In the genomic region with DNA sequence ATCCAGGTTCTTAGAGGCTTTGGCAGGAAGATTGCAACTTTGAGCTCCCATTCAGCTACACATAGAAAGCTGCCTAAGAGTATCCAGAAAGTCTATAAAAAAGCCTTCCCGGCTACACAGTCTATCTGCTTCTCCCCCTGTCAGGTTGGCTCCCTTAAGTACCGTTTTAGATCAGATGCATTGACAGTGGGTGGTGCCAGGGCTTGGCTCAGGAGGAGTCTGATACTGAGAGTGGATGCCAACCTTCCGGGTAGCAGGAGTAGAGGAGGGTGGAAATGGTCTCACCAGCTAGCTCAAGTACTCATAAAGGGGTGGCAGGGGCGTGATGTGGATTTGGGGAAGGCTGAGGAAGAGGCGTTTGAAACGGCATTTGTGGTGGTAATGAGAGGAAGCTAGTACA, we compare ENCODE assay signal across 23 mouse cellular contexts. TPM values are rescaled to one million over a fixed set of nuclear protein-coding genes. Genes with fewer than 3 reads are reported as not detected.
DNase-seq lines count a peak whose midpoint lies in the region; ATAC-seq lines count a peak whose summit lies in the region.
"Had no signal": no experiment of that assay in that cellular context is flagged by ENCODE, and none has a peak within 500 bp of the region (broad histone marks: within the 10 kb centered on the region; RNA-seq: fewer than 3 reads in every experiment).

No protein-coding gene starts in this region.

- no peak overlapping the region for H3K4me3 ChIP-seq in forebrain, embryonic 11.5 days (ENCODE audit: low read depth, low read length)
- H3K4me3 ChIP-seq in forebrain, embryonic 12.5 days (replicated peaks), result no peak overlapping the region
- no peak overlapping the region for H3K4me3 ChIP-seq in forebrain, embryonic 16.5 days (replicated peaks; ENCODE audit: low read length)
- H3K4me3 ChIP-seq: embryonic facial prominence, embryonic 13.5 days; heart, embryonic 15.5 days; hindbrain, embryonic 13.5 days had no signal

- WGBS in forebrain, embryonic 11.5 days, result 81% methylated on average over 6 of the region's 6 CpGs
- 85% methylated on average over 6 of the region's 6 CpGs for WGBS in forebrain, embryonic 12.5 days
- 62% methylated on average over 6 of the region's 6 CpGs for WGBS in forebrain, embryonic 16.5 days

- peak; percentile 39 for DNase-seq in cerebellum, adult 9-11 months
- no peak for DNase-seq in cerebellum, postnatal 4 days (ENCODE audit: low spot score in 2 of 2)
- peak; percentile 44 for DNase-seq in forebrain, embryonic 11.5 days (ENCODE audit: low spot score)
- DNase-seq in brain, adult 2 months (ENCODE audit: low read depth, low spot score), result peak; percentile 57
- no peak for DNase-seq in kidney, postnatal 14 days
- no peak for DNase-seq in c-Kit-positive CD71-positive TER-119-positive erythroid progenitor cells, embryonic 14.5 days (ENCODE audit: low spot score)
- DNase-seq: adrenal gland, adult 8-10 months; adrenal gland, postnatal 36 days; B cell, adult 2 months; gastrocnemius, postnatal 36 days; heart, adult 18-20 months; heart, postnatal 14 days; kidney, adult 11 months; kidney, adult 9 months had no signal

- H3K9ac ChIP-seq in forebrain, embryonic 11.5 days (ENCODE audit: low read length), result no peak overlapping the region
- no peak overlapping the region for H3K9ac ChIP-seq in forebrain, embryonic 12.5 days
- H3K9ac ChIP-seq in forebrain, embryonic 16.5 days (replicated peaks; ENCODE audit: low read depth, low read length), result no peak overlapping the region
- H3K9ac ChIP-seq: embryonic facial prominence, embryonic 13.5 days; heart, embryonic 15.5 days; hindbrain, embryonic 13.5 days had no signal

- H3K27me3 ChIP-seq in forebrain, embryonic 11.5 days (ENCODE audit: control insufficient read depth, insufficient read depth, low read length), result peaks cover 14% of the 10 kb centered on the region; the same call in 1 of the 2 replicates
- H3K27me3 ChIP-seq in forebrain, embryonic 12.5 days, result peaks cover 26% of the 10 kb centered on the region
- peaks cover 9% of the 10 kb centered on the region for H3K27me3 ChIP-seq in forebrain, embryonic 16.5 days (replicated peaks; ENCODE audit: control insufficient read depth, insufficient read depth, low read length)

- ATAC-seq in forebrain, embryonic 11.5 days (replicated peaks; ENCODE audit: low FRiP score), result no peak
- ATAC-seq in forebrain, embryonic 12.5 days (ENCODE audit: low FRiP score), result no peak
- peak; percentile 32 for ATAC-seq in forebrain, embryonic 16.5 days
- ATAC-seq: CD4-positive, CD25-positive, alpha-beta regulatory T cell, adult 4 months; hindbrain, postnatal 0 days had no signal

- H3K9me3 ChIP-seq in forebrain, embryonic 11.5 days (ENCODE audit: control insufficient read depth, low read length), result no peaks in the 10 kb centered on the region
- no peaks in the 10 kb centered on the region for H3K9me3 ChIP-seq in forebrain, embryonic 12.5 days
- no peaks in the 10 kb centered on the region for H3K9me3 ChIP-seq in forebrain, embryonic 16.5 days (ENCODE audit: control insufficient read depth, low read length)
- H3K9me3 ChIP-seq: embryonic facial prominence, embryonic 13.5 days; G1E; heart, embryonic 15.5 days; hindbrain, embryonic 13.5 days had no signal

- H3K4me1 ChIP-seq in forebrain, embryonic 11.5 days (replicated peaks; ENCODE audit: control insufficient read depth, insufficient read depth, low read length), result no peaks in the 10 kb centered on the region
- H3K4me1 ChIP-seq in forebrain, embryonic 12.5 days, result 0 out of 2 replicates have a peak, but pooled peaks cover 10% of the 10 kb centered on the region
- H3K4me1 ChIP-seq in forebrain, embryonic 16.5 days (replicated peaks; ENCODE audit: control insufficient read depth, insufficient read depth, low read length), result 0 out of 2 replicates have a peak, but pooled peaks cover 4% of the 10 kb centered on the region

- H3K36me3 ChIP-seq in forebrain, embryonic 11.5 days (ENCODE audit: control insufficient read depth, insufficient read depth, low read length), result no peaks in the 10 kb centered on the region
- H3K36me3 ChIP-seq in forebrain, embryonic 12.5 days (replicated peaks), result peaks cover 9% of the 10 kb centered on the region; the same call in 1 of the 2 replicates
- no peaks in the 10 kb centered on the region for H3K36me3 ChIP-seq in forebrain, embryonic 16.5 days (ENCODE audit: control insufficient read depth, insufficient read depth)
- H3K36me3 ChIP-seq: heart, embryonic 15.5 days had no signal

- H3K4me2 ChIP-seq in forebrain, embryonic 11.5 days (ENCODE audit: low read depth, low read length, severe bottlenecking), result no peak overlapping the region
- H3K4me2 ChIP-seq in forebrain, embryonic 12.5 days, result no peak overlapping the region
- no peak overlapping the region for H3K4me2 ChIP-seq in forebrain, embryonic 16.5 days (ENCODE audit: low read length)
- H3K4me2 ChIP-seq: embryonic facial prominence, embryonic 13.5 days; heart, embryonic 11.5 days; heart, embryonic 15.5 days; hindbrain, embryonic 13.5 days had no signal

- H3K27ac ChIP-seq in forebrain, embryonic 11.5 days (ENCODE audit: low read depth, low read length), result no peak overlapping the region
- H3K27ac ChIP-seq in forebrain, embryonic 12.5 days, result no peak overlapping the region
- no peak overlapping the region for H3K27ac ChIP-seq in forebrain, embryonic 16.5 days (ENCODE audit: low read length)
- H3K27ac ChIP-seq: embryonic facial prominence, embryonic 13.5 days; heart, embryonic 15.5 days; hindbrain, embryonic 13.5 days; hindbrain, postnatal 0 days had no signal

RNA-seq across cellular contexts. Expression of a gene that starts 7.0 kb away (rescaled TPM):
- 0.84 and 0.95 TPM in 2 replicates for polyA plus RNA-seq in forebrain, embryonic 11.5 days (2014; fragmentation: Nextera tagmentation; extraction: Ambion mirVana)
- 0.95 and 1.2 TPM in 2 replicates for polyA plus RNA-seq in forebrain, embryonic 12.5 days (2016; fragmentation: Nextera tagmentation; extraction: Ambion mirVana)
- 1.1 and 2.2 TPM in 2 replicates for polyA plus RNA-seq in forebrain, embryonic 16.5 days (2015; fragmentation: Nextera tagmentation; extraction: Ambion mirVana)
- polyA plus RNA-seq: G1E had no signal

Comparison
In these comparisons a context has a peak if more than half of its experiments do, and no peak if none do; other contexts are left out.
1. DNase-seq: peak in cerebellum, adult 9-11 months (single experiment), forebrain, embryonic 11.5 days (single experiment) and brain, adult 2 months (single experiment); none in cerebellum, postnatal 4 days (0 of 2), kidney, postnatal 14 days (single experiment) and c-Kit-positive CD71-positive TER-119-positive erythroid progenitor cells, embryonic 14.5 days (single experiment).